Mouse (Mus musculus): Measurements from ENCODE around the gene Hif3a.

- TF ChIP-seq CTCF (IDR thresholded peaks at IDR 0.05; ENCODE audit: extremely low read depth, insufficient read depth, insufficient read length, insufficient replicate concordance) (no peak), POLR2A (IDR thresholded peaks at IDR 0.05; ENCODE audit: low read depth, low read length) (no peak)
Observed at GRCm38 (mm10) chr7:16994400-16994799, 67.8 kb downstream of the Hif3a start.
